Mouse (Mus musculus): ENCODE measurements at regions not wholly inside any gene's neighbourhood (a gene's known extent, or its start where the extent isn't known, plus 50 kb on each side); places are given as distances from the start of the nearest gene placed in this dataset.

DNA sequence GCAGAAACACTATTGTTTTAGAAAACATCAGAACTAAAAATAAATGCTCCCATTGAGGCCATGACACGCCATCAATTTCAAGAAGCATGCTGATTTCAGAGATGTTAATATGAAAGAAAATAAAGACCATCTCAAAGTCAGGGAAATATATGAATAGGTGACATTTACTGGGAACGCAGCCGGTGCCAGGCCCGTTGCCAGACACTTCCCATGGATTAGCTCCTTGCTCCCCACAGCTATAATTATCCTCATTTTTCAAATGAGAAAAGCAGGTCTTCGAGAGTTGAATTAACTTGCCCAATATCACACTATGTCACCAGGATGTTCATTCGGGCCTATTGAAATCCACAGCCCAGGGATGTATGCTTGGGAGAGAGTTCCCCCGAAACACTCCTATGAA lies 165.2 kb upstream of the Rgma start:
- no peaks in the 10 kb centered on the region for H3K36me3 ChIP-seq (ENCODE audit: control insufficient read depth, insufficient read depth)
- no peak overlapping the region for H3K27ac ChIP-seq (ENCODE audit: low read length)
- ATAC-seq (replicated peaks; ENCODE audit: extremely low read depth, insufficient read depth, low FRiP score): no peak
- no peaks in the 10 kb centered on the region for H3K27me3 ChIP-seq (ENCODE audit: control insufficient read depth, insufficient read depth, low read length)
- H3K4me2 ChIP-seq (ENCODE audit: low read depth, low read length): no peak overlapping the region
- no peak overlapping the region for H3K9ac ChIP-seq (ENCODE audit: low read length)
- H3K4me3 ChIP-seq (ENCODE audit: low read length): no peak overlapping the region
- H3K9me3 ChIP-seq (replicated peaks; ENCODE audit: control insufficient read depth, low read length): no peaks in the 10 kb centered on the region
- H3K4me1 ChIP-seq (ENCODE audit: control insufficient read depth, insufficient read depth, low read length): 0 out of 2 replicates have a peak, but pooled peaks cover 3% of the 10 kb centered on the region
- WGBS: 72% methylated on average over 7 of the region's 7 CpGs

DNA sequence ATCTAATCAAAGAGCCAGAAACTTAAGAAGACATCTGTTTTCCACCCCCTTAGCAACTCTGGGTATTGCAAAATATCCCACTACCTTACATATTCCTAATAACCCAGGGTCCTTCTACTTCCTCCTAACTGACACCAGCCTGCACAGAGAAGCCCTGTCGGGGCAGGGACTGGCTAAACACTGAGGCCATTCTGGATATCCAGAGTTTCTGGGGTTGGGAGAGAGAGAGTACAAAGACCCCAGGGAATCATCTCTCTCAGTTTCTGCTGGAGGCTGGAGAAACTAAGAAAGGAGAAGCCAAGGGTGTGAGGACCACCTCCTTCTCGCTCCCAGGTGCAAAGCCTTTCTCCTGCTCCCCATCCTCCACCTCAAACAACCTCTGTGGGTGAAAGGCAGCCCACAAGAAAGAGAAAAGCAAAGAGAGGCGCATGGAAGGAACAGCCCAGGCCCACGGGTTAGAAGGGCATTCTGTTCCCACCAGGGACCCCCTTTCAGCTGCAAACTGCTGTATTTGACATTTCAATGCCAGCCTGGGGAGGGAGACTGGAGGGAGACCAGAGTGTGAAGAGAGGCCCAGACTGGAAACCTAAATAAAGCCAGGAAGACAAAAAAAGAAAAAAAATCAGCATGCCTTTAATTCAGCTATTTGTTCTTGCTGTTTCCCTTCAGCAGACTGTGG lies 152.9 kb upstream of the Rgma start:
- H3K27me3 ChIP-seq (ENCODE audit: control insufficient read depth, insufficient read depth, low read length): no peaks in the 10 kb centered on the region
- H3K4me3 ChIP-seq (ENCODE audit: low read length): no peak overlapping the region
- no peak overlapping the region for H3K4me2 ChIP-seq (ENCODE audit: low read depth, low read length)
- H3K9ac ChIP-seq (ENCODE audit: low read length): no peak overlapping the region
- ATAC-seq (replicated peaks; ENCODE audit: extremely low read depth, insufficient read depth, low FRiP score): no peak
- H3K36me3 ChIP-seq (ENCODE audit: control insufficient read depth, insufficient read depth): no peaks in the 10 kb centered on the region
- WGBS: 36% methylated on average over 4 of the region's 4 CpGs
- no peaks in the 10 kb centered on the region for H3K4me1 ChIP-seq (ENCODE audit: control insufficient read depth, insufficient read depth, low read length)
- no peak overlapping the region for H3K27ac ChIP-seq (ENCODE audit: low read length)
- H3K9me3 ChIP-seq (replicated peaks; ENCODE audit: control insufficient read depth, low read length): no peaks in the 10 kb centered on the region

DNA sequence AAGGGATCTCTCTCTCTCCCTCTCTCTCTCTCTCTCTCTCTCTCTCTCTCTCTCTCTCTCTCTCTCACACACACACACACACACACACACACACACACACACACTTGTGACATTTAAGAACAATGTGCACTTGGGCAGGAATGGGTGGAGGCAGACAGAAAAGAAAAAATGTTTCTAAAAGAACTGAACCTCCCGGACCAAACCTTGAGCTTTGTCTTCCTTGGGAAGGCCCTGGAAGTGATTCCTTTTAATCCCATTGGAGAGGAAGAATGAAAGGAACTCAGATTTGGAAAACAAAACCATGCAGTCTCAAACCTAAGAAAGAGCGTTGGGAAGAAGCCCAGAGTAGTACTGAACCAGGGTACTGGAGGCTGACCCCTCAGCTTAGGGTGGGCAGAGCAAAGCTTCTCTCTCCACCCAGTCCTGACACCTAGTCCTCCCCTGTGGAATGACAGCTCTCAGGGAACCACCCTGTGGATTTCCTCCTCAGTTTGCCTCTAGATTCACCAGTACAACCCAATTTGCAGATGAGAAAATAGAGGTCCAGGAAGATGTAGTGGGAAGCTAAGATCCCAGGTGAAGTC lies 152.3 kb upstream of the Rgma start:
- no peaks in the 10 kb centered on the region for H3K9me3 ChIP-seq (replicated peaks; ENCODE audit: control insufficient read depth, low read length)
- no peak overlapping the region for H3K27ac ChIP-seq (ENCODE audit: low read length)
- ATAC-seq (replicated peaks; ENCODE audit: extremely low read depth, insufficient read depth, low FRiP score): no peak
- 45% methylated on average over 2 of the region's 2 CpGs for WGBS
- no peak overlapping the region for H3K9ac ChIP-seq (ENCODE audit: low read length)
- no peaks in the 10 kb centered on the region for H3K36me3 ChIP-seq (ENCODE audit: control insufficient read depth, insufficient read depth)
- H3K4me2 ChIP-seq (ENCODE audit: low read depth, low read length): no peak overlapping the region
- H3K27me3 ChIP-seq (ENCODE audit: control insufficient read depth, insufficient read depth, low read length): no peaks in the 10 kb centered on the region
- no peaks in the 10 kb centered on the region for H3K4me1 ChIP-seq (ENCODE audit: control insufficient read depth, insufficient read depth, low read length)
- H3K4me3 ChIP-seq (ENCODE audit: low read length): no peak overlapping the region

GRCm38 (mm10) chr7:73233539-73234158 lies 141.7 kb upstream of the Rgma start:
- WGBS: 85% methylated on average over 8 of the region's 8 CpGs
- Histone ChIP-seq H3K27me3 (ENCODE audit: control insufficient read depth, insufficient read depth, low read length) (no peaks in the 10 kb centered on the region), H3K4me1 (ENCODE audit: control insufficient read depth, insufficient read depth, low read length) (no peaks in the 10 kb centered on the region), H3K9ac (ENCODE audit: low read length) (no peak overlapping the region), H3K27ac (ENCODE audit: low read length) (no peak overlapping the region), H3K36me3 (ENCODE audit: control insufficient read depth, insufficient read depth) (no peaks in the 10 kb centered on the region), H3K9me3 (replicated peaks; ENCODE audit: control insufficient read depth, low read length) (no peaks in the 10 kb centered on the region), H3K4me3 (ENCODE audit: low read length) (no peak overlapping the region), H3K4me2 (ENCODE audit: low read depth, low read length) (no peak overlapping the region)
- no peak for ATAC-seq (replicated peaks; ENCODE audit: extremely low read depth, insufficient read depth, low FRiP score)

- Histone ChIP-seq H3K27ac (ENCODE audit: low read length) (no peak overlapping the region), H3K4me1 (ENCODE audit: control insufficient read depth, insufficient read depth, low read length) (no peaks in the 10 kb centered on the region), H3K36me3 (ENCODE audit: control insufficient read depth, insufficient read depth) (no peaks in the 10 kb centered on the region), H3K4me3 (ENCODE audit: low read length) (no peak overlapping the region), H3K4me2 (ENCODE audit: low read depth, low read length) (no peak overlapping the region), H3K27me3 (ENCODE audit: control insufficient read depth, insufficient read depth, low read length) (no peaks in the 10 kb centered on the region; the same call in 1 of the 2 replicates), H3K9ac (ENCODE audit: low read length) (no peak overlapping the region), H3K9me3 (replicated peaks; ENCODE audit: control insufficient read depth, low read length) (no peaks in the 10 kb centered on the region)
- WGBS: 17% methylated on average over 4 of the region's 4 CpGs
- ATAC-seq (replicated peaks; ENCODE audit: extremely low read depth, insufficient read depth, low FRiP score): no peak
Measured at GRCm38 (mm10) chr7:73238486-73238885, 136.8 kb upstream of the Rgma start.

- Histone ChIP-seq H3K27me3 (ENCODE audit: control insufficient read depth, insufficient read depth, low read length) (no peaks in the 10 kb centered on the region; the same call in 1 of the 2 replicates), H3K4me1 (ENCODE audit: control insufficient read depth, insufficient read depth, low read length) (no peaks in the 10 kb centered on the region), H3K4me2 (ENCODE audit: low read depth, low read length) (no peak overlapping the region), H3K27ac (ENCODE audit: low read length) (no peak overlapping the region), H3K36me3 (ENCODE audit: control insufficient read depth, insufficient read depth) (no peaks in the 10 kb centered on the region), H3K4me3 (ENCODE audit: low read length) (no peak overlapping the region), H3K9me3 (replicated peaks; ENCODE audit: control insufficient read depth, low read length) (no peaks in the 10 kb centered on the region), H3K9ac (ENCODE audit: low read length) (no peak overlapping the region)
- ATAC-seq (replicated peaks; ENCODE audit: extremely low read depth, insufficient read depth, low FRiP score): no peak
- 49% methylated on average over 9 of the region's 9 CpGs for WGBS
Measured at GRCm38 (mm10) chr7:73243591-73244355, 131.5 kb upstream of the Rgma start.

- Histone ChIP-seq H3K4me2 (ENCODE audit: low read depth, low read length) (no peak overlapping the region), H3K9ac (ENCODE audit: low read length) (no peak overlapping the region), H3K9me3 (replicated peaks; ENCODE audit: control insufficient read depth, low read length) (no peaks in the 10 kb centered on the region), H3K27ac (ENCODE audit: low read length) (no peak overlapping the region), H3K4me1 (ENCODE audit: control insufficient read depth, insufficient read depth, low read length) (no peaks in the 10 kb centered on the region), H3K36me3 (ENCODE audit: control insufficient read depth, insufficient read depth) (no peaks in the 10 kb centered on the region), H3K4me3 (ENCODE audit: low read length) (no peak overlapping the region), H3K27me3 (ENCODE audit: control insufficient read depth, insufficient read depth, low read length) (no peaks in the 10 kb centered on the region; the same call in 1 of the 2 replicates)
- WGBS: 63% methylated on average over 2 of the region's 2 CpGs
- ATAC-seq (replicated peaks; ENCODE audit: extremely low read depth, insufficient read depth, low FRiP score): no peak
Measured at GRCm38 (mm10) chr7:73245431-73245830, 129.9 kb upstream of the Rgma start.

GRCm38 (mm10) chr7:73250593-73250992 lies 124.7 kb upstream of the Rgma start:
- Histone ChIP-seq H3K27ac (ENCODE audit: low read length) (no peak overlapping the region), H3K27me3 (ENCODE audit: control insufficient read depth, insufficient read depth, low read length) (no peaks in the 10 kb centered on the region), H3K9me3 (replicated peaks; ENCODE audit: control insufficient read depth, low read length) (no peaks in the 10 kb centered on the region), H3K9ac (ENCODE audit: low read length) (no peak overlapping the region), H3K36me3 (ENCODE audit: control insufficient read depth, insufficient read depth) (no peaks in the 10 kb centered on the region), H3K4me1 (ENCODE audit: control insufficient read depth, insufficient read depth, low read length) (no peaks in the 10 kb centered on the region), H3K4me2 (ENCODE audit: low read depth, low read length) (no peak overlapping the region), H3K4me3 (ENCODE audit: low read length) (no peak overlapping the region)
- ATAC-seq (replicated peaks; ENCODE audit: extremely low read depth, insufficient read depth, low FRiP score): no peak
- WGBS: 62% methylated on average over 8 of the region's 8 CpGs
